Mouse (Mus musculus): ENCODE data around the gene Tnni3. TPM values are rescaled to one million over a fixed set of nuclear protein-coding genes. Genes with fewer than 3 reads are reported as not detected.
A peak's percentile ranks its signal among the peaks of the same experiment; 100 is the strongest.

Gene Tnni3
- polyA plus RNA-seq, 1 experiment: 10.0 TPM

DNA sequence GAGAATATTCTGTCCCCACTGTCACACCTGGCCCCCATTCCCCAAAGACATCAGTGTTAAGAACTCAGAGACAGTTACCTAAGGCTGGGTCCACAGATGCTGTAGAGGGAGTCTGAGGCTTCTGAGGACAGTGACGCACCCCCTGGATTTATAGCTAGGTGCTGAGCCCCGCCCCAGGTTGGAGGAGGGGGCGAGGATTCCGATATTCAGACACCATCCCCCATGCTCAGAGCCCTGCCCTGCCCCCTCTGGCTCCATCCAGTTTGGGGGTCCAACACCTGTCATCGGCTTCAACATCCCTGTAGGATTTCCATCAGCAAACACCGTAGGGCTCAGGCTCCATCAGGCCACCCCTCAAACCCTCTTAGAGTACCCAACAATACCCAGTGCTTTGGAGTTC lies 8.2 kb downstream of the Tnni3 start:
- Histone ChIP-seq H3K4me1 (ENCODE audit: control insufficient read depth, insufficient read depth, low read length) (peaks cover 2% of the 10 kb centered on the region), H3K27me3 (ENCODE audit: control insufficient read depth, insufficient read depth, low read length, poor library complexity, severe bottlenecking) (no peaks in the 10 kb centered on the region), H3K9ac (ENCODE audit: low read depth, poor library complexity, severe bottlenecking) (no peak overlapping the region), H3K4me3 (ENCODE audit: low read depth, low read length) (no peak overlapping the region), H3K27ac (ENCODE audit: insufficient read depth, low read length) (no peak overlapping the region), H3K36me3 (ENCODE audit: control insufficient read depth, insufficient read depth, low read length, poor library complexity, severe bottlenecking) (no peaks in the 10 kb centered on the region), H3K9me3 (replicated peaks; ENCODE audit: control insufficient read depth, insufficient read depth, low read length, poor library complexity, severe bottlenecking) (no peaks in the 10 kb centered on the region)
- TF ChIP-seq CTCF (IDR thresholded peaks at IDR 0.05; ENCODE audit: low read depth, low read length): no peak
- TF ChIP-seq EP300 (IDR thresholded peaks at IDR 0.05; ENCODE audit: insufficient read depth, low read depth, low read length): no peak
- TF ChIP-seq POLR2A (IDR thresholded peaks at IDR 0.05; ENCODE audit: insufficient read depth, low read length): no peak

DNA sequence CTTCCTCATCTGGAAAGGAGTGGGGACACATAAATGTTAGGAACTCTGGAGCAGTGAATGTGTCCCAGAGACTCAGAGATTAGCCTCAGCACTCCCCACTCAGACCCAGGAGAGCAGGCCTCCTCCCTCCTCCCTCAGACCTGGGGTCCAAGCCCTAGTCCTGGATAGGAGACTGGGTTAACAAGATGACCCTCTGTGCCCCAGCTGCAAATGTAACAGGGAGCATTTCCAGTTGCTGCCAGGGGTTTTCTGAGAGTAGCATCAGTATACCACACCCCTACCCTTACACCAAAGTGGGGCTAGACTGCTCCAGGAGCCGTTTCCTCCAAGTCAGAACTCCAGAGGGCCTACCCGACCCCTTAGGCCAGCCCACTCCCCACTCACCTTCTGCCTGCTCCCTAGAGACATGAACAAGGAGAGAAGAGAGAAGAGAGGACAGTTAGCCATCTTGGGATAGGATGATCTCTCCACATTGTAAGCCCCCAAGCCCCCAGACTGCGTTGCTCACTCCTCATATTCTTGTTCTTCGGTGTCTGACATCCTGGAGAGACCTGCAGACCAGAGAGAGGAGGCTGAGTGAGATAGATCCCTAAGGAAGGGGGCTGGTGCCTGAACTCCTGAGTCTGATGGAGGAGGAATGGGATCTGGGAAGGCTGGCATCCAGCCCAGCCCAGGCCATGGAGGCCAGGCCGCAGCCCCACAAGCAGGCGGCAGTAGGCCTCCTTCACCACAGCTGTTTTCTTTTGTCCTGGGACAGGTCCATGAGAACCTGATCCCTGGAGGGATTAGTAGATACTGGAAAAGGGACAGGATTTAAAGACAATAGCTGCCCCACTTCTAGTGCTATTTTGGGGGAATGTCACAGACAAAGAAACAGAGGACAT lies 10.0 kb downstream of the Tnni3 start:
- H3K4me1 ChIP-seq (ENCODE audit: control insufficient read depth, insufficient read depth, low read length): peaks cover 2% of the 10 kb centered on the region
- H3K27me3 ChIP-seq (ENCODE audit: control insufficient read depth, insufficient read depth, low read length, poor library complexity, severe bottlenecking): no peaks in the 10 kb centered on the region
- no peak overlapping the region for H3K27ac ChIP-seq (ENCODE audit: insufficient read depth, low read length)
- H3K9ac ChIP-seq (ENCODE audit: low read depth, poor library complexity, severe bottlenecking): 0 out of 2 replicates have a peak overlapping the region, but pooled peaks have one; percentile 15
- H3K9me3 ChIP-seq (replicated peaks; ENCODE audit: control insufficient read depth, insufficient read depth, low read length, poor library complexity, severe bottlenecking): no peaks in the 10 kb centered on the region
- TF ChIP-seq CTCF (IDR thresholded peaks at IDR 0.05; ENCODE audit: low read depth, low read length) (no peak), EP300 (IDR thresholded peaks at IDR 0.05; ENCODE audit: insufficient read depth, low read depth, low read length) (no peak)
- no peak overlapping the region for H3K4me3 ChIP-seq (ENCODE audit: low read depth, low read length)
- H3K36me3 ChIP-seq (ENCODE audit: control insufficient read depth, insufficient read depth, low read length, poor library complexity, severe bottlenecking): no peaks in the 10 kb centered on the region

DNA sequence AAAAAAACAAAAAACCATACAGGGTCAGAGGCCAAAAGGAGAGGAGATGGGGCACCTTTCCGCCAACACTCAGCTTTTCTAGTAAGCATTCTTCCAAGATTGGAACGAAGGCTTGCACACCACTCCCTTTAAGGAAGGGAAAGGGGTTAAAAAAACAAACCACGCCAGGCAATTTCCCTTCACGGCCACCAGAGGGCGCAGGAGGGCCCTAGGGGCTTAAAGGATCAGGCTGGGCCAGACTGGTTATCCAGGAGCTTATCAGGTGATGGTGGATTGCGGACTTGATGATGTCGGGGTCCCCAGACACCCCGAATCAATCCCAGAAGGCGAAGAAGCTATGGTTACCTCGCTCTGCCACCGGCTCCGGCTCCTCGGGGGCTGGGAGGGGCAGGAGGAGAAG lies 10.8 kb downstream of the Tnni3 start:
- no peaks in the 10 kb centered on the region for H3K27me3 ChIP-seq (ENCODE audit: control insufficient read depth, insufficient read depth, low read length, poor library complexity, severe bottlenecking)
- no peaks in the 10 kb centered on the region for H3K9me3 ChIP-seq (replicated peaks; ENCODE audit: control insufficient read depth, insufficient read depth, low read length, poor library complexity, severe bottlenecking)
- H3K4me3 ChIP-seq (ENCODE audit: low read depth, low read length): no peak overlapping the region
- H3K4me1 ChIP-seq (ENCODE audit: control insufficient read depth, insufficient read depth, low read length): peaks cover 2% of the 10 kb centered on the region
- H3K36me3 ChIP-seq (ENCODE audit: control insufficient read depth, insufficient read depth, low read length, poor library complexity, severe bottlenecking): no peaks in the 10 kb centered on the region
- no peak for TF ChIP-seq POLR2A (IDR thresholded peaks at IDR 0.05; ENCODE audit: insufficient read depth, low read length)
- TF ChIP-seq CTCF (IDR thresholded peaks at IDR 0.05; ENCODE audit: low read depth, low read length): peak; percentile 87
- TF ChIP-seq EP300 (IDR thresholded peaks at IDR 0.05; ENCODE audit: insufficient read depth, low read depth, low read length): no peak
- no peak overlapping the region for H3K9ac ChIP-seq (ENCODE audit: low read depth, poor library complexity, severe bottlenecking)
- H3K27ac ChIP-seq (ENCODE audit: insufficient read depth, low read length): no peak overlapping the region

DNA sequence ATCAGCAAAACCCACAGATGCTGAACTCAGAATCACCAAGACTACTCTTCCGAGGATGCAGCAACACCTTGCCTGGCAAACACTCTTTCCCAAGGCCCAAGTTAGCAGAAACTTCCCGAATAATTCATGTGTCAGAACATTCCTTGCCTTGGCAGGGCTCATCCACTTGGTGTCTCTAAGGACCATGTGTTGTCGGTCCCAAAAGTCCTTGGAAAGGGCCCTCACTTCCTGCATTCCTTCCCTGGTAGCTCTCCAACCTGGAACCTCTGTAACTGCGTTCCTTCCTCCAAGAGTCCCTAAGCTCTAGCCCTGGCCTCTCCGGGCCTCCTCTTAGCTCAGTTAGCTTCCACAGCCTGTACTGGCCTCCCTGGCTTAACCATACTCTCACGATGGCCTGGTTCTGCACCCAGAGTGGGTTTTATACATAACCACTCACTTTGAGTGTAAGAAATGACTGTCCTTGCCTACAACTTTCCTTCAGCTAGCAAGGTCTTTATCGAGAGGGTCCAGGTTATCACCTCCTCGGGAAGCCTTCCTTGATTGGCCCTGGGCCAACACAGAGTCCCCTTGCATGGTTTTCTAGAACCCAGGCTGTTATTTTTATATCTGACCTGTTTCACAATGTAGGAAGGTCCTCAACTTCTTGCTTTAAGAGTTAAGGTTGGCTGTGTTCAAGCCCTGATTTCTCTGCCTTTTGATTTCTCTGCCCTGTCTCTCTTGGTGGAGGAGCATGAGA lies 12.4 kb downstream of the Tnni3 start:
- no peak overlapping the region for H3K4me3 ChIP-seq (ENCODE audit: low read depth, low read length)
- no peaks in the 10 kb centered on the region for H3K9me3 ChIP-seq (replicated peaks; ENCODE audit: control insufficient read depth, insufficient read depth, low read length, poor library complexity, severe bottlenecking)
- peaks cover 2% of the 10 kb centered on the region for H3K4me1 ChIP-seq (ENCODE audit: control insufficient read depth, insufficient read depth, low read length)
- no peaks in the 10 kb centered on the region for H3K36me3 ChIP-seq (ENCODE audit: control insufficient read depth, insufficient read depth, low read length, poor library complexity, severe bottlenecking)
- no peak overlapping the region for H3K9ac ChIP-seq (ENCODE audit: low read depth, poor library complexity, severe bottlenecking)
- TF ChIP-seq POLR2A (IDR thresholded peaks at IDR 0.05; ENCODE audit: insufficient read depth, low read length) (no peak), EP300 (IDR thresholded peaks at IDR 0.05; ENCODE audit: insufficient read depth, low read depth, low read length) (no peak), CTCF (IDR thresholded peaks at IDR 0.05; ENCODE audit: low read depth, low read length) (no peak)
- H3K27me3 ChIP-seq (ENCODE audit: control insufficient read depth, insufficient read depth, low read length, poor library complexity, severe bottlenecking): no peaks in the 10 kb centered on the region
- no peak overlapping the region for H3K27ac ChIP-seq (ENCODE audit: insufficient read depth, low read length)

DNA sequence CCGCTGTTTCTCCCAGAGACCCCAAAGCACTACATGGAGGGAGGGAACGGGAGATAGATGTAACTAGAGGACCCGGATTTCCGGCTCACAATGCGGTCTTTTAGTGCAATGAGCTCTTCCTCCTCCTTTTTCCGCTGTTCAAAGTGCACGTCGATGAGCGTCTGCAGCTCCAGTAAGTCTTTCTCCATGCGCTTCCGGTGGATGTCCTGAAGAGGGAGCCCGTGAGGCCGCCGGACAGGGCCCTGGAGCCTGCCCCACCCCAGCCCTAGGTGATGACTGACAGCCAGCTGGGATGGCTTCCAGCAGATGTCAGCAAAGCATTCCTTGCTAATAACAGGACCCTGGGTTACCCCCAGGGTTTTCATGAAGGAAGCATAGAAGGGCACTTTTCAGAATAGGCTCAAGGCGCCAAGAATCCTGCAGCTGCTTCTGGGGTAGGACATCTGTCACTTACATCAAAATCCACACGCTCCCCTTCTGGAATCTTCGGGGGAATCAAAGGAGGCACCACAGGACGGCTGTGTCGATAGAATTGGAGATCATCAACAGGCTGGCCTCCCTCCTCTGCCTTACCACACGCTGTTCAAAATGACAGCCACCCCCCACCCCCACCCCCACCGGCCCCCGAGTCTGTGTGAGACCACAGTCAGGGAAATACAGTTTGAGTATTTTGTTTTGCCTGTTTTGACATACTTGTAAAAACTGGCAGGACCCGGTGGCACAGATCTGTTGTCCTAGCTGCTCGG lies 14.0 kb downstream of the Tnni3 start:
- H3K4me3 ChIP-seq (ENCODE audit: low read depth, low read length): peak overlapping the region; percentile 42
- no peak overlapping the region for H3K27ac ChIP-seq (ENCODE audit: insufficient read depth, low read length)
- TF ChIP-seq POLR2A (IDR thresholded peaks at IDR 0.05; ENCODE audit: insufficient read depth, low read length) (no peak), EP300 (IDR thresholded peaks at IDR 0.05; ENCODE audit: insufficient read depth, low read depth, low read length) (0 out of 2 replicates have a peak, but pooled peaks have one; percentile 13), CTCF (IDR thresholded peaks at IDR 0.05; ENCODE audit: low read depth, low read length) (peak; percentile 84)

More for the DNA sequence above, 14.0 kb downstream of the Tnni3 start:
- Histone ChIP-seq H3K9me3 (replicated peaks; ENCODE audit: control insufficient read depth, insufficient read depth, low read length, poor library complexity, severe bottlenecking) (no peaks in the 10 kb centered on the region), H3K9ac (ENCODE audit: low read depth, poor library complexity, severe bottlenecking) (0 out of 2 replicates have a peak overlapping the region, but pooled peaks have one; percentile 15), H3K27me3 (ENCODE audit: control insufficient read depth, insufficient read depth, low read length, poor library complexity, severe bottlenecking) (no peaks in the 10 kb centered on the region), H3K4me1 (ENCODE audit: control insufficient read depth, insufficient read depth, low read length) (no peaks in the 10 kb centered on the region), H3K36me3 (ENCODE audit: control insufficient read depth, insufficient read depth, low read length, poor library complexity, severe bottlenecking) (no peaks in the 10 kb centered on the region)

Data from ES-Bruce4 (cell line).